Mouse (Mus musculus): Measurements from ENCODE around the gene 1700013F07Rik. TPM values are rescaled to one million over a fixed set of nuclear protein-coding genes. Genes with fewer than 3 reads are reported as not detected.

The 1700013F07Rik gene
- polyA plus RNA-seq (2017; shearing (Covaris generic)): under 1 TPM in 1 of 2 experiments, not detected in 1; 0.61 TPM

DNA sequence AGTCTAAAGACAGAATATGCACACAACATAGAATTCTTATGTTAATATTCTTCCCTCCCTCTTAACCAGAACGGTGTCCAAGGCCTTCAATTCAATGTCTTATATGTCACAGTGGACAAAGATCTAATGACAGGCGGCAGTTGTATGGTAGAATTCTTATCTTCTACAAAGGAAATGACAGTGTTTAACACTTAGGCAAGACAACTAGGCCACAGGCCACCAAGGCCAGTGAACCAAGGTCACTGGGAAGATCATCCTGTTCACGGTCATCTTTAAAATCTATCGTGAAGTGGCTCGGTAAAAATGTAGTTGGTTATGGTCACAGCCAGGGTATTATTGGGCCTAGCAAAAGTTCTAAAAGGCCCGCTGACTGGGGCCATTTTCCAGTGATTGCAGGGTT lies at the start of gene 1700013F07Rik:
Gene 1700013F07Rik, plus strand, starts transcription at position 200 of the 400 bp plus-strand sequence.

DNA sequence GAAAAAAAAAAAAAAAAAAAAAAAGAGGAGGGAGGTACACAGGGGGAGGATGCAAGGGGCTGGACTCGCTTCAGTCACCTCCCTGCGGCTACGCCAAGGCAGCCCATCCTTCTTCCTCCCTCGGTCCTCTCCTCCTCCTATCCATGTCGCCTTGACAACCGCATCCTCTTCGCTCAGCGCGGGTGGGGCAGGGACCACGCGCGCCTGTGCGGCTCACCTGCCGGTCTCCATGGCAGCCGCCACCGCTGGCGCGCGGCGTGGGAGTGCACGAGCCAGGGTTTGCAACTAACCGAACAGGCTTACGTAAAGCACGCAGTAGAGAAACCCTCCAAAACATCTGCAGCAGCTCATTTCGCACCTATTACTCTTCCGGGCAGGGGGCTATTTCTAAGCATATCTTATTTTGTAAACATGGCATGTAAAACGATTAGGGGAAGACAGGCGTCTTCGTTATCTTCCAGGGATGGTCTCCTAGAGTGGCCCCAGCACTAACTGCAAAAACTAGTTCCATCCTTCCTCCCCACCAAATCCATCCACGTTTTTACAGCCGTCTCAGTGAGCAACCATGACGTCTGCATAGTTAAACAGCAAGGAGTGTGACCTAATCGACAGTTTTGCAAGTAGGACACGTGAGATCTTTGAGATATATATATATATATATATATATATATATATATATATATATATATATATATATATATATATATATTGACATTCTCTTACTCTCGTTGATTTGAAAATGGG lies 2.7 kb downstream of the 1700013F07Rik start, which contains the start of gene 5330417C22Rik:
Gene 5330417C22Rik, minus strand, starts transcription at position 20 of the 744 bp plus-strand sequence.

DNA sequence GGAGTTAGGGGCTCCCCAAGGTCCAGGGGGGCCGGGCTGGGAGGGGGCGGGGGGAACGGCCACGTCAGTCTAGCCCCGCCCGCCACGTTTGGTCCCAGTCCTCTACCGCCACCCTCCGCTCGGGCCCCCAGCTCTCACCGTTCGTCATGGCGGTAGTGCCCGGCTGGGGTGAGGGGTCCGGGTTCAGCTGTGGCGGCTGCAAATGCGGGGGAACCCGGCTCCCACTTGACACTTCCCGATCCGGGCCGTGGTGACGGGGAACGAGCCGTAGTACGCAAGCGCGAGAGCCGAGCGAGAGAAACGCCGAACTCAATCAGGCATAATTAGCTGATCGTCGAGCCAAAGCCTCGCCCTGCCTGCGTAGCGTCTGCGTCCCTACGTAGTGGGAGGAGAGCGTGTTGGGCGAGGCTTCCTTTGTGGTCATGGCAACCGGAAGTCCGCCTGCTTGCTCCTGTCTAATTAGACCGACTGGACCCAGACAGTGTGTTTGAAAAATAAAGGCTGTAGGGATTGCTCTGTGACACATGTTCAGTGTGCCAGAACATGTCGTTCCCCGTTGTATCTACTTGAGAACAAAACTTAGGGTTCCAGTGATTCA lies 28.3 kb downstream of the 1700013F07Rik start, which contains the start of gene Tmem167b:
Gene Tmem167b, minus strand, starts transcription at position 334 of the 598 bp plus-strand sequence.

GRCm38 (mm10) chr3:108571443-108572294 lies 37.7 kb downstream of the 1700013F07Rik start, which contains the start of gene Taf13:
TSS of gene Taf13 (plus strand) at chr3:108571698.

GRCm38 (mm10) chr3:108590786-108591529 lies 57.0 kb downstream of the 1700013F07Rik start, which contains the start of gene Wdr47:
TSS of gene Wdr47 (plus strand) at chr3:108591279.

Other genes starting within 250 kb of the 1700013F07Rik start
- gene Mybphl, start 169.2 kb upstream of the 1700013F07Rik start, polyA plus RNA-seq (2017; shearing (Covaris generic)): not detected
- 1 to 10 TPM; 4.3 to 5.7 TPM for gene Psrc1, start 150.3 kb upstream of the 1700013F07Rik start, polyA plus RNA-seq (2017; shearing (Covaris generic))
- gene Celsr2, start 118.6 kb upstream of the 1700013F07Rik start, polyA plus RNA-seq (2017; shearing (Covaris generic)): 1 to 10 TPM in 1 of 2 experiments, under 1 TPM in 1; 0.69 to 1.0 TPM
- 100 to 1,000 TPM; 157 TPM for gene Sars, start 88.9 kb upstream of the 1700013F07Rik start, polyA plus RNA-seq (2017; shearing (Covaris generic))
- gene 5330417C22Rik, start 2.4 kb downstream of the 1700013F07Rik start, polyA plus RNA-seq (2017; shearing (Covaris generic)): under 1 TPM; 0.21 to 0.99 TPM
- gene Tmem167b, start 28.3 kb downstream of the 1700013F07Rik start, polyA plus RNA-seq (2017; shearing (Covaris generic)): 10 to 100 TPM; 30.1 to 33.9 TPM
- gene Taf13, start 37.5 kb downstream of the 1700013F07Rik start, polyA plus RNA-seq (2017; shearing (Covaris generic)): 10 to 100 TPM; 23.4 to 29.8 TPM
- 10 to 100 TPM; 11.8 to 15.3 TPM for gene Wdr47, start 57.1 kb downstream of the 1700013F07Rik start, polyA plus RNA-seq (2017; shearing (Covaris generic))
- 10 to 100 TPM; 50.3 to 65.5 TPM for gene Clcc1, start 119.8 kb downstream of the 1700013F07Rik start, polyA plus RNA-seq (2017; shearing (Covaris generic))
- 10 to 100 TPM; 11.0 to 16.5 TPM for gene Gpsm2, start 188.2 kb downstream of the 1700013F07Rik start, polyA plus RNA-seq (2017; shearing (Covaris generic))
- under 1 TPM in 1 of 2 experiments, not detected in 1; 0.26 TPM for gene Aknad1, start 205.5 kb downstream of the 1700013F07Rik start, polyA plus RNA-seq (2017; shearing (Covaris generic))

All from activated CD4-positive, CD25-positive, alpha-beta regulatory T cell (primary cell).